Mouse (Mus musculus): ENCODE results near the gene Klhdc7b. TPM values are rescaled to one million over a fixed set of nuclear protein-coding genes. Genes with fewer than 3 reads are reported as not detected.

Klhdc7b gene
- polyA plus RNA-seq, 1 experiment: not detected

DNA sequence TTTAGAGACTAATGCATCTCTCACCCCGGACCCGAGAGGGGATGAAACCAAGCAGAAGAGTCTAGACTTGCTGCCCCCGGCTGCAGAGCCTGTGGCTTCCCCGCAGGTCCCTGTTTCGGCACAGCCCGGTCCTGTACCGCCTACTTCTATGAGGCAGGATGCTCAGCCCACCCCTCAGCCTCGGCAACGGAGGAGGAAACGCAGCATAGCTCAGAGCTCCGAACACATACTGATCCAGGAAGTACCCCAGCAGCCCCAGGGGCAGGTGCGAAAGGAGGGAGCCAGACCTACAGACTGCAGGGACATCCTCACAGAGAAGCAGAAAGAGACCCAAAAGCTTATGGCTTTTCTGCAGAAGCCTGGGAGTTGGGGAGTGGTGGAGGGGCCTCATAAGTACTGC lies 2.4 kb downstream of the Klhdc7b start:
- H3K27me3 ChIP-seq (ENCODE audit: control insufficient read depth, insufficient read depth, insufficient read length): peaks cover 85% of the 10 kb centered on the region
- no peaks in the 10 kb centered on the region for H3K79me2 ChIP-seq (ENCODE audit: control insufficient read depth, insufficient read depth)
- no peak for TF ChIP-seq MAX (IDR thresholded peaks at IDR 0.05; ENCODE audit: low read depth)
- no peak for TF ChIP-seq SRF (IDR thresholded peaks at IDR 0.05; ENCODE audit: control insufficient read depth, insufficient read length, low read depth)
- no peak for TF ChIP-seq TCF3 (IDR thresholded peaks at IDR 0.05; ENCODE audit: insufficient read length, low read depth)
- no peak overlapping the region for H3ac ChIP-seq (ENCODE audit: control insufficient read depth, insufficient read length)
- H3K4me2 ChIP-seq (ENCODE audit: low read depth): no peak overlapping the region
- H3K4me3 ChIP-seq: no peak overlapping the region
- H3K36me3 ChIP-seq (ENCODE audit: control insufficient read depth, insufficient read depth): no peaks in the 10 kb centered on the region

- Histone ChIP-seq H3K4me2 (ENCODE audit: low read depth) (no peak overlapping the region), H3K27me3 (ENCODE audit: control insufficient read depth, insufficient read depth, insufficient read length) (peaks cover 68% of the 10 kb centered on the region), H3ac (ENCODE audit: control insufficient read depth, insufficient read length) (no peak overlapping the region), H3K79me2 (ENCODE audit: control insufficient read depth, insufficient read depth) (no peaks in the 10 kb centered on the region), H3K36me3 (ENCODE audit: control insufficient read depth, insufficient read depth) (no peaks in the 10 kb centered on the region), H3K4me3 (no peak overlapping the region)
- TF ChIP-seq POLR2AphosphoS2 (IDR thresholded peaks at IDR 0.05; ENCODE audit: insufficient read length, low read depth) (no peak), E2F4 (IDR thresholded peaks at IDR 0.05; ENCODE audit: insufficient read depth) (no peak), SRF (IDR thresholded peaks at IDR 0.05; ENCODE audit: control insufficient read depth, insufficient read length, low read depth) (no peak), MYOG (IDR thresholded peaks at IDR 0.05; ENCODE audit: control insufficient read depth in 1 of 3, insufficient read depth in 1 of 3, insufficient read length in 2 of 3, low read depth in 2 of 3) (no peak), CEBPB (IDR thresholded peaks at IDR 0.05; ENCODE audit: insufficient read depth, poor library complexity, severe bottlenecking) (no peak), TCF12 (IDR thresholded peaks at IDR 0.05; ENCODE audit: insufficient read depth, poor library complexity, severe bottlenecking) (no peak), REST (IDR thresholded peaks at IDR 0.05; ENCODE audit: insufficient read depth, insufficient read length) (no peak), MAX (IDR thresholded peaks at IDR 0.05; ENCODE audit: low read depth) (no peak)
Observed at GRCm38 (mm10) chr15:89390081-89390480, 5.4 kb downstream of the Klhdc7b start.

GRCm38 (mm10) chr15:89396883-89397282 lies 12.2 kb downstream of the Klhdc7b start:
- H3K79me2 ChIP-seq (ENCODE audit: control insufficient read depth, insufficient read depth): no peaks in the 10 kb centered on the region
- H3K27me3 ChIP-seq (ENCODE audit: control insufficient read depth, insufficient read depth, insufficient read length): peaks cover 46% of the 10 kb centered on the region
- TF ChIP-seq TCF3 (IDR thresholded peaks at IDR 0.05; ENCODE audit: insufficient read length, low read depth) (no peak), MAX (IDR thresholded peaks at IDR 0.05; ENCODE audit: low read depth) (no peak), POLR2AphosphoS2 (IDR thresholded peaks at IDR 0.05; ENCODE audit: insufficient read length, low read depth) (no peak), USF1 (IDR thresholded peaks at IDR 0.05; ENCODE audit: low read depth) (no peak), CEBPB (IDR thresholded peaks at IDR 0.05; ENCODE audit: insufficient read depth, poor library complexity, severe bottlenecking) (no peak), REST (IDR thresholded peaks at IDR 0.05; ENCODE audit: insufficient read depth, insufficient read length) (no peak), POLR2A (IDR thresholded peaks at IDR 0.05; ENCODE audit: insufficient read length, low read depth) (no peak)
- no peaks in the 10 kb centered on the region for H3K36me3 ChIP-seq (ENCODE audit: control insufficient read depth, insufficient read depth)
- H3ac ChIP-seq (ENCODE audit: control insufficient read depth, insufficient read length): no peak overlapping the region
- no peak overlapping the region for H3K4me3 ChIP-seq
- no peak overlapping the region for H3K4me2 ChIP-seq (ENCODE audit: low read depth)

- H3ac ChIP-seq (ENCODE audit: control insufficient read depth, insufficient read length): no peak overlapping the region
- no peaks in the 10 kb centered on the region for H3K79me2 ChIP-seq (ENCODE audit: control insufficient read depth, insufficient read depth)
- TF ChIP-seq TCF3 (IDR thresholded peaks at IDR 0.05; ENCODE audit: insufficient read length, low read depth): no peak
- TF ChIP-seq USF1 (IDR thresholded peaks at IDR 0.05; ENCODE audit: low read depth): no peak
- TF ChIP-seq MAX (IDR thresholded peaks at IDR 0.05; ENCODE audit: low read depth): no peak
- no peak for TF ChIP-seq MYOG (IDR thresholded peaks at IDR 0.05; ENCODE audit: control insufficient read depth in 1 of 3, insufficient read depth in 1 of 3, insufficient read length in 2 of 3, low read depth in 2 of 3)
- no peak for TF ChIP-seq TCF12 (IDR thresholded peaks at IDR 0.05; ENCODE audit: insufficient read depth, poor library complexity, severe bottlenecking)
- no peak for TF ChIP-seq POLR2AphosphoS2 (IDR thresholded peaks at IDR 0.05; ENCODE audit: insufficient read length, low read depth)
Observed at GRCm38 (mm10) chr15:89398146-89398545, 13.4 kb downstream of the Klhdc7b start.

DNA sequence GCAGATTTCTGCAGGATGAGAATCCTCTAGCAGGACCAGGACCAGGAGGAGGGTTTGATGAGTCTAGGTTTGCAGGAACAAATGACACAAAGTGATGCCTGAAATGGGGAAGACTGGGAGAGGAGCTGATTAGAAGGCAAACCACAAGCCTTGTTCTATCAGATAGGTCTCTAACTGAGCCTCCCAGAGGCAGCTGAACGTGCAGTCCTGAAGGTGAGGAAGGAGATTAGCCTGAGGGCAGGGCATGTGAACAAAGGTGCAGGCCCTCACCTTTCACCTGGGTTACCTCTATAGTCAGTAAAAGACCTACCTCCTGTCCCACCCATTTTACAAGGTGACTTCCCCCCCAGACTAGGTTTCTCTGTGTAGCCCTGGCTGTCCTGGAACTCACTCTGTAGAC lies 15.0 kb downstream of the Klhdc7b start:
- Histone ChIP-seq H3K4me3 (no peak overlapping the region), H3ac (ENCODE audit: control insufficient read depth, insufficient read length) (no peak overlapping the region), H3K27me3 (ENCODE audit: control insufficient read depth, insufficient read depth, insufficient read length) (peaks cover 35% of the 10 kb centered on the region), H3K79me2 (ENCODE audit: control insufficient read depth, insufficient read depth) (no peaks in the 10 kb centered on the region), H3K4me2 (ENCODE audit: low read depth) (no peak overlapping the region), H3K36me3 (ENCODE audit: control insufficient read depth, insufficient read depth) (no peaks in the 10 kb centered on the region)
- no peak for TF ChIP-seq REST (IDR thresholded peaks at IDR 0.05; ENCODE audit: insufficient read depth, insufficient read length)
- TF ChIP-seq USF1 (IDR thresholded peaks at IDR 0.05; ENCODE audit: low read depth): no peak

More at GRCm38 (mm10) chr15:89398146-89398545, 13.4 kb downstream of the Klhdc7b start:
- no peak overlapping the region for H3K4me3 ChIP-seq
- no peaks in the 10 kb centered on the region for H3K36me3 ChIP-seq (ENCODE audit: control insufficient read depth, insufficient read depth)
- no peak overlapping the region for H3K4me2 ChIP-seq (ENCODE audit: low read depth)
- peaks cover 35% of the 10 kb centered on the region for H3K27me3 ChIP-seq (ENCODE audit: control insufficient read depth, insufficient read depth, insufficient read length)

- H3K4me3 ChIP-seq: no peak overlapping the region
- H3K4me2 ChIP-seq (ENCODE audit: low read depth): no peak overlapping the region
- TF ChIP-seq REST (IDR thresholded peaks at IDR 0.05; ENCODE audit: insufficient read depth, insufficient read length) (no peak), CEBPB (IDR thresholded peaks at IDR 0.05; ENCODE audit: insufficient read depth, poor library complexity, severe bottlenecking) (no peak), POLR2A (IDR thresholded peaks at IDR 0.05; ENCODE audit: insufficient read length, low read depth) (no peak), MAX (IDR thresholded peaks at IDR 0.05; ENCODE audit: low read depth) (no peak), MYOG (IDR thresholded peaks at IDR 0.05; ENCODE audit: control insufficient read depth in 1 of 3, insufficient read depth in 1 of 3, insufficient read length in 2 of 3, low read depth in 2 of 3) (no peak), E2F4 (IDR thresholded peaks at IDR 0.05; ENCODE audit: insufficient read depth) (no peak), POLR2AphosphoS2 (IDR thresholded peaks at IDR 0.05; ENCODE audit: insufficient read length, low read depth) (no peak), SRF (IDR thresholded peaks at IDR 0.05; ENCODE audit: control insufficient read depth, insufficient read length, low read depth) (no peak), MYOD1 (IDR thresholded peaks at IDR 0.05; ENCODE audit: control insufficient read depth in 1 of 3, insufficient read length in 2 of 3, low read depth in 2 of 3) (no peak), TCF12 (IDR thresholded peaks at IDR 0.05; ENCODE audit: insufficient read depth, poor library complexity, severe bottlenecking) (no peak), TCF3 (IDR thresholded peaks at IDR 0.05; ENCODE audit: insufficient read length, low read depth) (no peak), USF1 (IDR thresholded peaks at IDR 0.05; ENCODE audit: low read depth) (no peak)
- H3K27me3 ChIP-seq (ENCODE audit: control insufficient read depth, insufficient read depth, insufficient read length): peaks cover 15% of the 10 kb centered on the region
- no peaks in the 10 kb centered on the region for H3K36me3 ChIP-seq (ENCODE audit: control insufficient read depth, insufficient read depth)
- no peak overlapping the region for H3ac ChIP-seq (ENCODE audit: control insufficient read depth, insufficient read length)
- H3K79me2 ChIP-seq (ENCODE audit: control insufficient read depth, insufficient read depth): no peaks in the 10 kb centered on the region
Observed at GRCm38 (mm10) chr15:89402471-89402870, 17.8 kb downstream of the Klhdc7b start.

Data from myocyte (in vitro differentiated cells).